Mouse (Mus musculus): ENCODE results near the gene Olfr1388. TPM values are rescaled to one million over a fixed set of nuclear protein-coding genes. Genes with fewer than 3 reads are reported as not detected.

Olfr1388 gene
- polyA plus RNA-seq, 1 experiment from 2014 or later, result 0.06 TPM

Other genes starting within 250 kb of the Olfr1388 start
- gene Btnl9, start 249.5 kb upstream of the Olfr1388 start, polyA plus RNA-seq (2015; fragmentation: Nextera tagmentation; extraction: Ambion mirVana), result 1.8 and 2.0 TPM in 2 replicates
- gene Zfp62, start 233.3 kb upstream of the Olfr1388 start, polyA plus RNA-seq (2015; fragmentation: Nextera tagmentation; extraction: Ambion mirVana), result 33.8 and 36.9 TPM in 2 replicates
- gene Mgat1, start 192.4 kb upstream of the Olfr1388 start, polyA plus RNA-seq (2015; fragmentation: Nextera tagmentation; extraction: Ambion mirVana), result 74.6 and 81.3 TPM in 2 replicates
- gene Olfr1393, start 158.3 kb upstream of the Olfr1388 start, polyA plus RNA-seq (2015; fragmentation: Nextera tagmentation; extraction: Ambion mirVana), result not detected in 2 replicates
- 0.10 and 0.11 TPM in 2 replicates for gene Olfr1392, start 151.3 kb upstream of the Olfr1388 start, polyA plus RNA-seq (2015; fragmentation: Nextera tagmentation; extraction: Ambion mirVana)
- gene Olfr10, start 131.9 kb upstream of the Olfr1388 start, polyA plus RNA-seq (2015; fragmentation: Nextera tagmentation; extraction: Ambion mirVana), result not detected in 2 replicates
- gene Olfr1391, start 113.9 kb upstream of the Olfr1388 start, polyA plus RNA-seq (2015; fragmentation: Nextera tagmentation; extraction: Ambion mirVana), result not detected in 2 replicates
- gene Olfr1390, start 101.4 kb upstream of the Olfr1388 start, polyA plus RNA-seq (2015; fragmentation: Nextera tagmentation; extraction: Ambion mirVana), result not detected in 2 replicates
- not detected in 2 replicates for gene Olfr1389, start 13.6 kb upstream of the Olfr1388 start, polyA plus RNA-seq (2015; fragmentation: Nextera tagmentation; extraction: Ambion mirVana)
- not detected in 2 replicates for gene Olfr1387, start 18.7 kb downstream of the Olfr1388 start, polyA plus RNA-seq (2015; fragmentation: Nextera tagmentation; extraction: Ambion mirVana)
- gene Olfr1386, start 28.4 kb downstream of the Olfr1388 start, polyA plus RNA-seq (2015; fragmentation: Nextera tagmentation; extraction: Ambion mirVana), result not detected in 2 replicates
- gene Olfr1385, start 52.4 kb downstream of the Olfr1388 start, polyA plus RNA-seq (2015; fragmentation: Nextera tagmentation; extraction: Ambion mirVana), result not detected in 2 replicates
- not detected in 2 replicates for gene Olfr1384, start 70.1 kb downstream of the Olfr1388 start, polyA plus RNA-seq (2015; fragmentation: Nextera tagmentation; extraction: Ambion mirVana)
- gene Olfr1383, start 83.0 kb downstream of the Olfr1388 start, polyA plus RNA-seq (2015; fragmentation: Nextera tagmentation; extraction: Ambion mirVana), result not detected in 2 replicates
- not detected in 2 replicates for gene Olfr1382, start 91.6 kb downstream of the Olfr1388 start, polyA plus RNA-seq (2015; fragmentation: Nextera tagmentation; extraction: Ambion mirVana)
- not detected in 2 replicates for gene Olfr1381, start 106.8 kb downstream of the Olfr1388 start, polyA plus RNA-seq (2015; fragmentation: Nextera tagmentation; extraction: Ambion mirVana)
- gene Olfr1380, start 120.3 kb downstream of the Olfr1388 start, polyA plus RNA-seq (2015; fragmentation: Nextera tagmentation; extraction: Ambion mirVana), result not detected in 2 replicates
- gene Flt4, start 172.6 kb downstream of the Olfr1388 start, polyA plus RNA-seq (2015; fragmentation: Nextera tagmentation; extraction: Ambion mirVana), result 5.5 and 5.6 TPM in 2 replicates
- not detected in 2 replicates for gene Scgb3a1, start 227.0 kb downstream of the Olfr1388 start, polyA plus RNA-seq (2015; fragmentation: Nextera tagmentation; extraction: Ambion mirVana)

Data from limb, embryonic 15.5 days (tissue).